Mouse (Mus musculus) spleen, postnatal 14 days (tissue): Measurements from ENCODE around the gene Hist1h4m.
"Not testable (repeated sequence)": the region's sequence is repeated elsewhere in the genome, so short reads cannot be mapped to it uniquely, and the experiment has no call there.

Experiments
- DNase-seq, 2 experiments: peaks; one replicate each; pipeline ENCODE4 v3.0.0; 2021 to 2022; ENCODE audit warnings: low spot score in 2 of 2

The Hist1h4m gene

DNA sequence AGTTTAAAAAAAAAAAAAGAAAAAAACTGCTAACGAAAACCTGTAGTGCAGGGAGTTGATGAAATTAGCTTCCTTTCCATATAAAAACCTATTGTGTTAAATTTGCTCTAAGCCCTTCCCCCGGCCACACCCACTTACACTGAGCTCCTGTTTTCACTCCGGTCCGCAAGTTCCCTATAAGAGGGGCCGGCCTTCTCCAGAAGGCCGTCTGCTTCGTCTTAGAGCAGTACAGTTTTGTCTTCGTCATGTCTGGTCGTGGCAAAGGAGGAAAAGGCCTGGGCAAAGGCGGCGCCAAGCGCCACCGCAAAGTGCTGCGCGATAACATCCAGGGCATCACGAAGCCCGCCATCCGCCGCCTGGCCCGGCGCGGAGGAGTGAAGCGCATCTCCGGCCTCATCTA lies at the start of gene Hist1h4m:
Gene Hist1h4m (plus strand): TSS at position 208 of the 400 bp plus-strand sequence.
- peak; percentile 36 to 42 for DNase-seq

DNA sequence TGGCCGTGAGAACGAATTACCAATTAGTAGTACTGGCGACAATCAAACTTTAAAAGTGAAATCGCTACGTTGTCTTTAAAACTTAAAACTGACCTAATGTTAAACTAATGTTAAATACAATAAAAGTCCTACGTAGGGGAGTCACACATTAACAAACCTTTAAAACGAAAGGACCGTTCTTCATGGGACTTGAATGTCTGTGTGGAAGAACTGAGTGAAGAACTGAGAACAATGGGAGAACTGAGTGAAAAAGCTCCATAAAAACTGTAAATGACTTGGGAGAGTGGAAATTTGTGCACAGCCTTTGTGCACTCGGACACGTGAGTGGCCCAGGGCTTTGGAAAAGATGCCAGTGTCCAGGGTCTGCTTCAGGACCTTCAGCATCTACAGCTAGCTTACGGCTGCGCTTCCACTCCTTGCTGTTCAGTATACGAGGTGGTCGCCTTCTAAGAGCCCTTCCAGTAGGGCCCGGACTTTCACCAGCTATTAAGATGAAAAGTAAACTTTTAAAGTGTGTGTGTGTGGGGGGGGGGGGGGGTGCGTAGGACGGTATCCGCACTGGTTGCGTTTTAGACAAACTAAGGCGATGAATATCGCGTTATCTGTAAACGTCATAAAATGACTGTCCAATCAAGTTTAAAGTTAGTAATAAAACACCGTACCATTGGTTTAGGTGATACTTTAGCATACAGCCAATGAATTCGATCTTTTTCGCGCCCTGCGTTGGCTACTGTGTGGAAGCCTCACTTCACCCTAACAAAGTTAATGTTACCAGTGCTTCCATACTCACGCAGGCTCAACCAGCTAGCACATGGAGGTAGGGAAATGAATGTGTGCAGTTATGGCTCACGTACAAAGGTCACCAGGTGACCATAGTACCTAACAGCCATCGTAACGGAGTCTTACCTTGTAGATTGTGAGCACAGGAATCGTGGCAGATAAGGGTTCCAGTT lies 32.5 kb upstream of the Hist1h4m start:
- DNase-seq = peak; percentile 55 to 69

DNA sequence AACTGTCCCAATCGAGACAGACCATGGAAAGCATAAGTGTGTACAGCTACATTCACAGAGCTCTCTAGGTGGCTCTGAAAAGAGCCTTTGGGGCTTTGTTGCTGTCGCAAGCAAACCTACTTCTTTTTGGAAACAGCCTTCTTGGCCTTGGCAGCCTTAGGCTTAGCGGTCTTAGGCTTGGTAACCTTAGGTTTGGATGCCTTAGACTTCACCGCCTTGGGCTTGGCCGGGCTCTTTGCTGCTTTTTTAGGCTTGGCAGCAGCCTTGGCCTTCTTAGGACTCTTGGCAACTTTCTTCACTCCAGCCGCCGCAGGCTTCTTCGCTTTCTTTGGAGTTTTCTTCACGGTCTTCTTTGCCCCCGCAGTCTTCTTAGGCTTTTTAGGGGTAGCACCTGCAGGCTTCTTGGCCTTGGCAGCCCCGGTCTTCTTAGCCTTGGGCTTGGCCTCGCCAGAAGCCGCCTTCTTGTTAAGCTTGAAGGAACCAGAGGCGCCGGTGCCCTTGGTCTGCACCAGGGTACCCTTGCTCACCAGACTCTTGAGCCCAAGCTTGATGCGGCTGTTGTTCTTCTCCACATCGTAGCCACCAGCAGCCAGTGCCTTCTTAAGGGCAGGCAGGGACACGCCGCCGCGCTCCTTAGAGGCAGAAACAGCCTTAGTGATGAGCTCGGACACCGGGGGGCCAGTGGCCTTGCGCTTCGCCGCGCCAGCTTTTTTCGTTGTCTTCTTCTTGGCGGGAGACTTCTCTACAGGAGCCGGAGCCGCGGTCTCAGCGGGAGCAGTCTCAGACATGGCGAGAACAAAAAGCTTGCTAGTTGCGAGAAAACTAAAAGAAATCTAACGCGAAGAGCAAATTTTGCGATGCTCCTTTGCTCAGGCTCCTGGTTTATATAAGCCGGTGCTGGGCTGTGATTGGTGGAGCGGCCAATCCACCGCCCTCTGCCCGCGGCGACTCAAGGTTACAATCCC lies 31.5 kb upstream of the Hist1h4m start, which contains the start of gene Hist1h1b:
Gene Hist1h1b (minus strand): TSS at position 859 of the 965 bp plus-strand sequence.
- peak; percentile 77 to 79 for DNase-seq

DNA sequence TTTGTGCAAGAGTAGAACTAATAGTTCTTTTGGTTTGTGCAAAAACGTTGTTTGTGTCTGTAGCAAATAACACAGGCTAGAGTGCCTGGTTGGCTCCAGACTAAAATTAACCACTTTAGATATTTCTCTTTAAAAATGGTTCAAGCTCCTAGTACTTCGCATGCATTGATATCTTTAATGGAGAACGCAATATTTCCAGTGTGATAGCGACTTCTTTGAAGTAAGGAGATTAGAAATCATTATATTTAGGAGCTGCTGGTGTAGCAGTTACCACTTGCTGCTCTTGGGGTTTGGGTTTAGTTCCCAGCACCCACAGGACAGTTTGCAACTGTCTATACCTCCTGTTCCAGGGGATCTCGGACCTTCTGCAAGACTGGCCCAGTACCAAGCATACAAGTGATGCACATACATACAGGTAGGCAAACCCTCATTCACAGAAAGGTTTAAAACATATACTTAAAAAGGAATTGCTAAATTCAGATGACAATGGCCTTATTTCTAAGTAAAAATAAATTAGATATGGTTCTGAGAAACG lies 30.5 kb upstream of the Hist1h4m start:
- DNase-seq = no peak

DNA sequence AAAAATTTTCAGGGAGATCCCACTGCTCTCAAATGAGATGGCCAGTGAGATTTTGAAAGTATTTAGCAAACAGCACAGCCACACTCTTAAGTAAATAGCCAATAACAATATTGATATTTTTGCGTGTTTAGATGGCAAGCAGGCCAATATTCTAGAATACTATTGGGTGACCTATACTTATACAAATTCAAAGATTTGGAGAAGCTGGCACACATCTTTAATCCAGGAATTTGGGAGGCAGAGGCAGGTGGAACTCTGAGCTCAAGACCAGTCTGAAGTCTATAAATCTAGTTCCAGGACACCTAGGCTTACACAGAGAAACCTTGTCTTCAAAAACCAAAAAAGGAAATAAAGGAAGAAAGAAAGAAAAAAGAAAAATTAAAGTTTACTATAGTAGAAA lies 29.9 kb upstream of the Hist1h4m start:
- no peak for DNase-seq

DNA sequence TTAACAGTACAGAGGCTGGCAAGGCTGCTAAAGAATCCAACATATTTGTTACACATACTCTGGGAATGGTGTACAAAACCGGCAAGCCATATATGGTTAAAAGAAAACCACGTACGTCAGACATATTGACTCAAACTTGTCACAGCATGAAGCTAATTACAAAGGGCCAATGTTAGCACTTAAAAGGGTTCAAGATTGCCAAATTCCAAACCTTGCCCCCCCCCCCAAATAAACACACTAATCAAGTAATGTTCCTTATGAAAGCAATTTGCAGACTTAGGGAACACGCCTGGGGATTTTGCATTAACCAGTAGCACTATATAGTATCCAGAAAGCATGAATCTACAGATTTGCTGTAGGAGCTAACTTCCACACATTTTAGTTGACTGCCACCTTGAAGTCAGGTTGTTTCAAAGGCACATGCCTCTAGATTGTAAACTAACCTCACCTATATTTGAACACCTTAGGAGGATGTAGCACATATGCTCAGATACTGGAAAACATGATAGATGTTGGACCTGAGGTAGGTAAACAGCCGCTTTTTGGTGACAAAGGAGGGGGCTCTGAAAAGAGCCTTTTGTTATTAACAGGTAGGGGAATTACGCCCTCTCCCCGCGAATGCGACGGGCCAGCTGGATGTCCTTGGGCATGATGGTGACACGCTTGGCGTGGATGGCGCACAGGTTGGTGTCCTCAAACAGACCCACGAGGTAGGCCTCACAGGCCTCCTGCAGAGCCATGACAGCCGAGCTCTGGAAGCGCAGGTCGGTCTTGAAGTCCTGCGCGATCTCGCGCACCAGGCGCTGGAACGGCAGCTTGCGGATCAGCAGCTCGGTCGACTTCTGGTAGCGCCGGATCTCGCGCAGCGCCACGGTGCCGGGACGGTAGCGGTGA lies 28.9 kb upstream of the Hist1h4m start:
- DNase-seq = peak; percentile 25 to 35

DNA sequence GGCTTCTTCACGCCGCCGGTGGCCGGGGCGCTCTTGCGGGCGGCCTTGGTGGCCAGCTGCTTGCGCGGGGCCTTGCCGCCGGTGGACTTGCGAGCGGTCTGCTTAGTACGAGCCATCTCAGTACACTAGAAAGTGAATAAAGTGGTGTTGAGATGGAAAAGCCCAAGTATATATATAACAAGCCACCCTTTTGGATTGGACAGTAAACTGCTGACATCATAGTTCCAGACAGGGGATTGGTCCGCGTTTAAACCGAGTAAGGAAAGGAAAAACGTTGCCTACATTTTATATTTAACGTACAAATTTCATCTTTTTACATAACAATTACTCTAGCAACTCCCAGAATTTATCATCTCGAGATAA lies 28.3 kb upstream of the Hist1h4m start, which contains the start of gene Hist1h3i:
Gene Hist1h3i (minus strand): TSS at position 116 of the 363 bp plus-strand sequence.
- peak; percentile 39 to 59 for DNase-seq

DNA sequence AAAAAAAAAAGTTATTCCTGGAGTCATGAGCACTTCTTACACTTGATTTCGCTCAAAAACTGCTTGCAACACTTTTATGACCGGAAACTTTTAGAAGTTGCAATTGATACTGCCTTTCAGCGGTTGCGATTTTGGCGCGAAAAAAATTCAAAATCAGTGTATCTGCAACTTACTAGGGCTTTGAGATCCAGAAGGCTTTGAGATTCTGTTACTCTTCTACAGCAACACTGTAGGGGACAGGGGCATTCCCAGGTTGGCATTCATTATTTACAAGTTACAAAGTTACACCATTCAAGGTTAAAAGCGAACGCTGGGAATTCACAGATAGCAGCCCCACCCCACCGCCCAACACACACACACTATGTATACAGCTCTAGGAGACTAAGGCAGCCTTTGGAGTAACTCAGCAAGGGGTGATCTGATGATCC lies 27.8 kb upstream of the Hist1h4m start:
- peak; percentile 25 to 26 for DNase-seq

DNA sequence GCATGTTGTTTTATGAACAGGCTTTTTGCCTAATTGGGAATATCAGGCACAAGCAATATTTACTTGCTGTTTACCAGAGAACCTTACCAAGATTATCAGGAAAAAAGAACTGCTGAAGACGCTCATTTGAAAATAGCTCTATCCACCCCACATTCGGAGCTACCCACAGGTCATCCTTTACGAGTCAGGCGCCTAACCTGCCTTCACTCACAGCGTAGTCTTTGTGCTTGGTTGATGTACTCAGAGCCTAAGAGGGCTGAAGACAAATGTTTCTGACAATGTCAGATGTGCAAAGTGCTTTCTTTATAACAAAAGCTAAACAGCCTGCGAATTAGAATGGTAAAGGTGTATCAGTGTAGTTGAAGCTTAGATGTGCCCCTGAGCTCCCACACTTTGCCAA lies 27.2 kb upstream of the Hist1h4m start:
- DNase-seq = no peak

DNA sequence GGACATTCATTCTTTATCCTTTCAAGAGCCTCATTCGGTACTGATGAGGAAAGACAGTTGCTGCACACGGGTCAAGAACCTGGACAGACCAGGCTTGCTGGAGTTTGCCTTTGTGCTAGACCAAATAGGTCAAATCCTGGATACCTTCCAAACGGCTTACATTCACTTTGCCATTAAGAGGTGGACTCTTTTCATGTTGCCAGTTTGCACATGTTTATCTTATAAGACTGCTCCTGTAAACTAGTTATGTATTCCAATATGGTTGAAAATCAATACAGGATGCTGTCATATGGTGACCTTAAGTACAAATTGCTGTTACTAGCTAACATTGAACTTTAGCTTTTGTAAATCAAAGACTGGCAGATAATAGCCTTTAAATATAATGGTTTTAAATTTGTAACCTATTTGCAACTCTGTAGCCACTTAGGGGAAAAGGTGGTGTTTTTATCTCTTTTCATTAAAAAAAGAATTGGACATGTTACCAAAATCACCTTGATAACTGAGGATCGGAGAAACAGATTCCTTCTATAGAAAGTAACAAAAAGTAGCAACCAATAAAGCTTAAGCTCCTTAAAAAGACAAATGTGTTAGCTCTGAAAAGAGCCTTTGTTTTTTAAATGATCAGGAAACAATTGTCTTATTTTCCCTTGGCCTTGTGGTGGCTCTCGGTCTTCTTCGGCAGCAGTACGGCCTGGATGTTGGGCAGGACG lies 25.2 kb upstream of the Hist1h4m start:
- no peak for DNase-seq

DNA sequence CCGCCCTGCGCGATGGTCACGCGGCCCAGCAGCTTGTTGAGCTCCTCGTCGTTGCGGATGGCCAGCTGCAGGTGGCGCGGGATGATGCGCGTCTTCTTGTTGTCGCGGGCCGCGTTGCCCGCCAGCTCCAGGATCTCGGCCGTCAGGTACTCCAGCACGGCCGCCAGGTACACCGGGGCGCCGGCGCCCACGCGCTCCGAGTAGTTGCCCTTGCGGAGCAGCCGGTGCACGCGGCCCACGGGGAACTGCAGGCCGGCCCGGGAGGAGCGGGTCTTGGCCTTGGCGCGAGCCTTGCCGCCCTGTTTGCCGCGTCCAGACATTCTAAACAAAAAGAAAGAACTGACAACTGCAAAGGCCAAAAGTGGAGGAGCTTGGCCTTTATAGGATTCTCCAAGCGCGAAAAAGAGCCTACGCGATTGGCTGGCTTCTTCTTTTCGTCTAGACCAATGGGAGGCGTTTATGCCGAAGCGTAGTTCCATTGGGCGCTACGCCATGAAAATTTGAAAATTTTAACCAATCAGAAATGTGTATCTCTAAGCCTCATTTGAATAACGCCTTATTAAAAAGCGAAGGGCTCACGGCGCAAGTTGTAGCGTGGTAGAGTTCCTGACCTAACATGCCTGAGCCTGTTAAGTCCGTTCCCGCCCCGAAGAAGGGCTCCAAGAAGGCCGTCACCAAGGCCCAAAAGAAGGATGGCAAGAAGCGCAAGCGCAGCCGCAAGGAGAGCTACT lies 24.5 kb upstream of the Hist1h4m start, which contains the start of the genes Hist1h2an and Hist1h2bp:
Gene Hist1h2an (minus strand): TSS at position 320 of the 731 bp plus-strand sequence.
Gene Hist1h2bp (plus strand): TSS at position 563 of the 731 bp plus-strand sequence.
- DNase-seq = peak; percentile 70 to 77

DNA sequence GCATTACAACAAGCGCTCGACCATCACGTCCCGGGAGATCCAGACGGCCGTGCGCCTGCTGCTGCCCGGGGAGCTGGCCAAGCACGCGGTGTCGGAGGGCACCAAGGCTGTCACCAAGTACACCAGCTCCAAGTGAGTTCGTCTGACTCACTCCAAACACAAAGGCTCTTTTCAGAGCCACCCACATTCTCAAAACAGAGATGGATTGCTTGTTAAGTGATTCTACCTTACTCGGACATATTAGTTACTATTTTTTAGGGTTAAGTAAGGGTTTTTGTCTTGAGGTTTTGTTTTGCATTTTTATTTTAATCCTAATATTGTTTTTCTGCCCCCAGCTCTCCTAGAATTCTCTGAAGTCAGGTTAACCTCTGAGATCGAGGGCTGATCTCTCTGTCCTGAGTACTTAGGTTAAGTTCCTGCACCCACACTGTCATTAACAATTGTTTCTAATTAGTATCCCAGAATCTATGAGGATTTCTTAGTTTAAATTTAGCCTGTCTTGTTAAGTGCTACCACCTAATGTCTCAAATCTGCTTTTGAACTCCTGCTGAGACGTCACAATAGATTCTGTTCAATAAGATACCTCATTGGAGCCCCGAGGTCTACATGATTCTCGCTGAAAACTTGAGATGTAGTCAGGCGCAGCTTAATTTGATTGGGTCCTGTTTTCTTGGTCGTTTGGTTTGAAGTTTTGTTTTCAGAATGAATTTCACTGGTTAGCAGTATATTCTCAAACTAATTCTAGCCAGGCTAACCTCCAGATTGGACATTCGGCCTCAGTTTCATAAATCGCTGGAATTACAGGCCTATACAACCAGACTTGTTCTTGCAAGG lies 23.6 kb upstream of the Hist1h4m start:
- DNase-seq = no peak

DNA sequence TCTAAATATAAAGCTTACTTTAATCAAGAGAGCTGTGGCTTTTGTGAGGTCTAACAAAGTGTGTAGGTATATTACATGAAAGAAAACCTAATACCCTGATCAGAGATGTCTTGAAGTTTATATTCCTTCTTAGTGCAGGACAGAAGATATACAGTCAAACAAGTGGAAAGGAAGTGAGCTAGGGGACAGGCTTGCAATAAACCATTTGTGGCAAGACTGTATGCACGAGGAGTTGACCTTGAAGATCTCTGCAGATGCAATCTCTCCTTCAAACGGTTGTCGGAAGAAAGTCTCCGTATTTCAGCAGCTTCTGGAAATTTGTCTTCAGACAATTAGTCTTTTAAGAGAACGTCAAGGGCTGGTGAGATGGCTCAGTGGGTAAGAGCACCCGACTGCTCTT lies 21.6 kb upstream of the Hist1h4m start:
- no peak for DNase-seq

DNA sequence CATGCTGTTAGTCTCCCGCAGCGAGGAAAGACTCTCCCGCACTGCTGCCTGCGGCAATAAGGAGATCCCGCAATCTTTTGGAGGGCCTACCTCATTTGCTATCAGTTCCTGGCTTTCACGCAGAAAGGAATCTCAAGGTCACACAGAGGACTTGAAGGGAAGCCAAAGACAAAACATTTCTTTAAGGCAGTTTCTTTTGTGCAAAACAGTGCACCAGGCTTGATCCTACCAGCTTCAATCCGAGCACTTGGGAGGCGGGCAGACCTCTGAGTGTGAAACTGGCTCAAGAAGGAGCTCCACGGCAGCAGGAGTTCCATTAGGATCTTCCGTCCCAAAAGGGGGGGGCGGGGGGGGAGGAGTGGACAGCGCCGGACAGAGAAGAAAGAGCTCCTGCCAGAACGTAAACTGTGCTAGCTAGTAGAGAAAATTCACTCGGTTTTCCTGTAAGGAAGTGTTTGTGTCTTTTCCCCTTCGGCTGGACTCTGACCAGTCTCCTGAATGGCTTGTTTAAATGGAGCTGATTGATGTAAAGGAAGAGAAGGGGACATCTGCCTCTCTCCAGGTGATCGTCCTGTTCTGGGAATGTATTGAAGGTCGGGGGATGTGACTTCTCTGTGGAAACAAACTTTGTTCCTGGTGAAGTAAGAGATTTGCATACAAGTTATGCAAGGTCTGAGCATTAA lies 20.8 kb upstream of the Hist1h4m start:
- DNase-seq = no peak

DNA sequence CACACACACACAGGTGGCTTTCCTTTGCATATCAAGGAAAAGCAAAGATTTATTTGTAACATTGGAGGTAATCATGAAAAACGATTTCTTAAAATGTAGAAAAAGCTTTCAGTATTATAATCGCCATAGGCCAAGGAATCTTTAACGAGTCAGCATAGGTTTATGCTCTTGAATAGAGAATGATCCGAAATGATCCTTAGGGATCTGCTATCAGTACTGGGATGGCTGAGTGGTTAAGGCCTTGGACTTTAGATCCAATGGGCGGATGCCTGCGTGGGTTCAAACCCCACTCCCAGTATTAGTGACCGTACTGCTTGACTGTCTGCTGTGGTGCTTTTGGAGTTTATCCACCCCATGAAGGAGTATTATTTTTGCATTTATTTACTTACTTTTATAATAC lies 16.0 kb upstream of the Hist1h4m start:
- no peak for DNase-seq

DNA sequence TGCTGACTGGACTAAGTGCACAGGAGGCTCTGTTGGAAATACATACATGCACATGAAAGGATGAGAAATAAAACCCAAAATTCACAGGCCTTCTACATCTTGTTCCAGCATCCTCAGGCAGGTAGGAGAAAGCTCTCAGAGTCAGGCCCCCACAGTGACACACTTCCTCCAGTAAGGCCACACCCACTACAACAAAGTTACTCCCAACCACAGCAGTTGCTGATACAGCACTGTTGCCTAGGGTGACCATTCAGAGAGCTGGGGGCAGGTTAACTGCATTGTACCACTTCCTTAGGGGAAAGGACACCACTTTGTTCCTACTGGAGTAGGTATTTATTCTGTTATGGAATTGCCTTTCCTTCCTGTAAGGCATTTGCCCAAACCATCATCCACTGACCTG lies 14.4 kb upstream of the Hist1h4m start:
- not testable (repeated sequence) for DNase-seq

DNA sequence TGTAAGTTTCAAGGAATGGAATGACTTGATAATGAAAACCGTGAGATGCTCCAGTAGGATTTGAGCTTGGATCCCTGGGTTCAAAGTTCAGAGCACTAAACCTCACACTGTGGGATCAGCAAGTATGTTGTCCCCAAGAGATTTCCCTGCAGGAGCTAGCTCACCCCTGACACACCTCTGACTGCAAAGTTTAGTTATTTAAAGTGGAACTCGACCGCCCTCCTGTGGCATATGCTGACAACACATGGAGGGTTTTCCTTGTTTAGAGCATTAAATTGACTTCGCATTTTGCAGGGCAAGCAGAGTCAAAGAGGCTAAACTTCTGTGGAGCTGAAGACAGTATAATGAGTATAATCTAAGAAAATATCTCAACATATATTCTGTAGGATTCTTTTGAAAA lies 8.5 kb upstream of the Hist1h4m start:
- not testable (repeated sequence) for DNase-seq

DNA sequence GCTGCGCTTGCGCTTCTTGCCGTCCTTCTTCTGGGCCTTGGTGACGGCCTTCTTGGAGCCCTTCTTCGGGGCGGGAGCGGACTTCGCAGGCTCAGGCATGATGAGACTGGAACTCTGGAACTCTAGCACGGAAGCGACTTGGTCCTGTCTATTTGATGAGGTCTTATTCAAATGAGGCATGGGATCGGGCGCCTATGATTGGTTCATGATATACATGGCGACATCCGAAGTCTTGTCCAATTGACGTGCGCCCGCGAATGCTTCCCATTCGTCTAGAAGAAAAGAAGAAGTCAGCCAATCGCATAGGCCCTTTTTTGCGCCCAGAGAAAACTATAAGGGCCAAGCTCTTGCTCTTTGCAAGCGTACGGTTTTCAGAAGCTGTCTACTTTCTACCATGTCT lies 1.5 kb upstream of the Hist1h4m start, which contains the start of the genes Hist1h2bq and Hist1h2ao:
Gene Hist1h2bq (minus strand): TSS at position 125 of the 400 bp plus-strand sequence.
Gene Hist1h2ao (plus strand): TSS at position 393 of the 400 bp plus-strand sequence.
- DNase-seq = not testable (repeated sequence)
